Mouse (Mus musculus) fat pad, adult 2 months (tissue): ENCODE data around the gene Pygl.
"Not testable (repeated sequence)": the region's sequence is repeated elsewhere in the genome, so short reads cannot be mapped to it uniquely, and the experiment has no call there.

Experiments used
- DNase-seq: peaks from one replicate; pipeline ENCODE4 v3.0.0-alpha.2; 2011; ENCODE audit warnings: low read depth, low spot score; ENCODE audit errors: extremely low read depth

Gene Pygl

GRCm38 (mm10) chr12:70157292-70158066 lies 73.8 kb downstream of the Pygl start:
- no peak for DNase-seq

DNA sequence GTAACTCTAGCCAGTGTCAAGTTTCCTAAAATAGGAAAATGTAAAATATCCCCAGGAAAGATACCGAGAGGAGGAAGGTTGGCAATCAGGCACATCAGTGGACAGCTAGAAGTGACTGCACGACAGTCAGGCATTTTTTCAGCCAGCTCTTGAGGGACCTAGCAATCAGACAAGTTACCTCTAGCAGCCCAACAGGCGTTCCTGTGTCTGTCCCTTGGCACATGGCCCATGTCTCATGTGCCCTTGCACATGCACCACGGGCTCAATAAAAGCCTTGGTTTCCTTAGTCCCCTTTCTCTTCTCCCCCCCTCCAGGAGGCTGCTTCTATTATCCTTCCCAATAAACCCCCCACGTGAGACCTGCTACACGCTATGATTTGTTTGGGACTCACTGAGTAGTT lies 75.1 kb downstream of the Pygl start:
- no peak for DNase-seq

DNA sequence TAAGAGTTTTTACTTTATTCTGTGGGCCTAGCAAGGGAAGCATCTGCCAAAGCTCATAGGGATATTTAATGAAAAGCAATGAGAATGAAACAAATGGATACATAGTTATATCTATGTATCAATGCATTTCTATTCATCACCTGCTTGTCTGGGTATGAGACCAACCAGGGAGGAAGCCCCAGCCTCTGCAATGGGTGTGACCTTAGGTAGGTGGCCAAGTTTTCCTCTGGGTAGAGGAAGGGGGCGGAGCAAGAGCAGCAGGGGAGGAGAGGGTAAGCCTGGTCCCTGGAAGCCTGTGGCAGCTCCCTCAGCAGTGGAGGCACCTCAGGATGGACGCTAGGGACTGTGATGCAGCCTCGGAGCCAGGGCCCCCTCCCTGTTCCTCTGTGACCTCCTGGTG lies 77.4 kb downstream of the Pygl start, which contains the start of gene Abhd12b:
Gene Abhd12b, plus strand, starts transcription at position 301 of the 400 bp plus-strand sequence.
- no peak for DNase-seq

- DNase-seq: no peak
These were observed 82.5 kb downstream of the Pygl start for GRCm38 (mm10) chr12:70148631-70149265.

- DNase-seq: no peak
These were observed 83.2 kb downstream of the Pygl start for GRCm38 (mm10) chr12:70147986-70148630.

- no peak for DNase-seq
These were observed 85.7 kb downstream of the Pygl start for GRCm38 (mm10) chr12:70145586-70145985.

DNA sequence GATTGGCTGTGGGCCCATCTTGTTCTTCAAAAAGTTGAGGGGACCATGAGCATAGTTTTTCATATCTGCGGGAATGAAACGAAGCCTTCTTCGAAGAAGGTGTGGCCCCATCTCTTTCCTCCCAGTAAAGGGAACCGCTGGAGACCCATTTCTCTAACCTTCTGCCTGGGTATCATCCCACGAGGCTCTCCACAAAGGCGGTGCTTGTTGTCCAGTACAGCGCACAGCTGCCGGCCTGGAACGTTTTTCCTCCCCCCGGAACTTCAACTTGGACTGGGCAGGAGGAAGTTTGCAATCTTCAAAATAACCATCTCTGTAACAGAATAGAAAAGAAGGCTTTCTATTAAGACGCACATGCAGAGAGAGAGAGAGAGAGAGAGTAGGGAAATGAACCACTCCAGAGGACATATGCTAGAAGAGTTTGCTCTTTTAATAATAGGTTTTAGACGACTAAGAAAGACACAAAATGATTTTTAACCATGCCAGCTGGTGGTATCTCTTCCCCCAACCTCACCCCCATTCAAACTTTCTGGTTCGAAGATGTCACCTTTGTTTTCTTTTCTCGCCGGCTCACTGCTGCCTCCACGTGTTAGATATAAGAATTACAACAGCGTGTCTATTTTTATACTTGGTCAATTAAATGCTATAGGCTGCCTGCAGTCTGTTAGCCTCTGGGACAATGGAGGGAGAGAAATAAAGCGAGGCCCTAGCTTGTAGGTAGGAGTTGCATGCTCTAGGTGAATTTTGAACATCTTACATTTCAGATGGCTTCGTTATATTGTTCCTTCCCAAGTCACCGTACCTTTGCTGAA lies 86.4 kb downstream of the Pygl start:
- DNase-seq: no peak

DNA sequence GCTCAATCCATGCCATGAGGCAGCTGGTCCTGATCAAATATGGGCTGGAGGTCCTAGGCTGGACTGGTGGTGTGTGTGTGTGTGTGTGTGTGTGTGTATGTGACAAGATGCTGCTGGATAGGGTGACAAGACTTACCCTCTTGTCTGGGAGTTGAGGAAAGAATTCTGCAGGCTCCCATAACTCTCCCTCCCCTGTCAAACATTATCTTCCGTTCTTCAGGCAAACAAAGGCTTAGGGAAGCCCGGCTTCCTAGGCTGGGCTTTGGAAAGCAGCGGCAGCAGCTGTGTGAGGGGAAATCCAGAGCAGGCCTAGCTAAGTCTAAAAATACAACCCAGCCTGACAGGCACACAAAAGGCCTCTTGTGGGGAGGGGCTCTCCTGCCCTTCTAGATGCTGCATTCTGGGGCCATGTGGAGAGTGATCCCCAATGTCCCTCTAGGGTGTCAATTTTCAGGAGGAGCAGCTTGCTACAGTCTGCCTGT lies 87.1 kb downstream of the Pygl start:
- not testable (repeated sequence) for DNase-seq

DNA sequence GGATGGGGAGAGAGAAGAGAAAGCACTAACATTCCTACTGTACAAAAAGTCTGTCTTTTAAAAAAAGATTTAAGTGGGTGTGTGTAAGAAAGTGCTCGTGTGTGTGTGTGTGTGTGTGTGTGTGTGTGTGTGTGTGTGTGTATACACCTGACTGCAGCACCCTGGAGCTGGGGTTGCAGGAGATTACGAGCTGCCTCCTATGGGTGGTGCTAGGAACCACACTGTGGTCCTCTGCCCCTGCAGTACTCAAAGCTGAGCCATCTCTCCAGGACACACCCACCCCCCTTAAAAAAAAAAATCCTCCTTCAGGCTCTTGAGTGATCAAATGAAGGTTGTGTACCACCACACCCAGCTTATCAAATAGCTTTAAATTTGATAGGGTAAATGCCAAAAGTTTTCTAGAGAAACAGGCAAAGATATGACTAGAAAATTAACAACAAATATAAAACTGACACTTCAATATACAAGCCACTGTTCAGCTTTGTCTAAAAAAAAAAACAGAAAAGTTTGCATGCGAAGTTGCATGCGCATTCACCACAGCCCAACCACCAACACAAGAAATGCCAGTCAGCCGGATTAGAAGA lies 90.2 kb downstream of the Pygl start:
- DNase-seq: no peak
